Mouse (Mus musculus) kidney, adult 11 months (tissue): Measurements from ENCODE around the gene Tubb4b.
"Not testable (repeated sequence)": the region's sequence is repeated elsewhere in the genome, so short reads cannot be mapped to it uniquely, and the experiment has no call there.

Source experiments
- DNase-seq: peaks from one replicate; pipeline ENCODE4 v3.0.0; 2022

Gene Tubb4b

DNA sequence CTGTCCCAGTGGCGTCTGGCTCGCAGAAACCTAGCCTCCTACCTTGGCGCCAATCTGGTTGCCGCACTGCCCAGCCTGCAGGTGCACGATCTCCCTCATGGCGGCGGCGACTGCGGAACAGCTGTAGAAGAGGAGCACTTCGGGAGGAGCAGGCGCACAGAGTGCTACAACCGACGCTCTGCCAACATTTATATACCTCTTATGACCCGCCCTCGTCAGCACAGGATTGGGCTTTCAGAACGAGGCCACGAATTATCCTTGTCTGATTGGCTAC lies at the start of gene Tubb4b:
Gene Tubb4b, minus strand, starts transcription at position 211 of the 274 bp plus-strand sequence.
- no peak for DNase-seq

DNA sequence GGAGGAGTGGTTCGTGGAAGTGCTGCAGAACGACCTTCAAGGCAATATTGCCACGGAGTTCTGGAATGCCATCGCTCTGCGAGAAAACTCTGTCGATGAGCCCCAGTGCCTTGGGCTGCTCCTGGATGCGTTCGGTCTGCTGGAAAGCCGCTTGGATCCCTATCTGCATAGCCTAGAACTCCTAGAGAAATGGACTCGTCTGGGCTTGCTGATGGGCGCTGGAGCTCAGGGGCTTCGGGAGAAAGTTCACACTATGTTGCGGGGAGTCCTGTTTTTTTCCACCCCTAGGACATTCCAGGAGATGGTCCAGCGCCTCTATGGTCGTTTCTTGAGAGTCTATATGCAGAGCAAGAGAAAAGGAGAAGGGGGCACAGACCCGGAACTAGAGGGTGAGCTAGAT lies 48.5 kb upstream of the Tubb4b start:
- DNase-seq = no peak

DNA sequence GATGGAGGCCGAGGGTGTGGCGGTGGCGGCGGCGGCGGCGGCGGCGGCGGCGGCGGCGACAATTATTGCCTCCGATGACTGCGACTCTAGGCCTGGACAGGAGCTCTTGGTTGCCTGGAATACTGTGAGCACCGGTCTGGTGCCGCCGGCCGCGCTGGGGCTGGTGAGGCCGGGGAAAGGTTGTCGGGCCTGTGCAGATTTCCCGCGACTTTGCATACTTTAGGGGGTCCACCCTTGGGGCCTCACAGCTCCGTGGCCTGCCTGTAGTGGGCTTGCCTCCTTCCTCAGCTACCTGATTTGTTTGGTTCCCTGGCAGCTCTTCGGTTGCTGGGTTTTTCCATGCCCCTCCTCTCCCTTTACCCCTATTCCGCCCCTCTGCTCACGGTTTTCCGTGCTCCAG lies 48.0 kb upstream of the Tubb4b start:
- DNase-seq = no peak

DNA sequence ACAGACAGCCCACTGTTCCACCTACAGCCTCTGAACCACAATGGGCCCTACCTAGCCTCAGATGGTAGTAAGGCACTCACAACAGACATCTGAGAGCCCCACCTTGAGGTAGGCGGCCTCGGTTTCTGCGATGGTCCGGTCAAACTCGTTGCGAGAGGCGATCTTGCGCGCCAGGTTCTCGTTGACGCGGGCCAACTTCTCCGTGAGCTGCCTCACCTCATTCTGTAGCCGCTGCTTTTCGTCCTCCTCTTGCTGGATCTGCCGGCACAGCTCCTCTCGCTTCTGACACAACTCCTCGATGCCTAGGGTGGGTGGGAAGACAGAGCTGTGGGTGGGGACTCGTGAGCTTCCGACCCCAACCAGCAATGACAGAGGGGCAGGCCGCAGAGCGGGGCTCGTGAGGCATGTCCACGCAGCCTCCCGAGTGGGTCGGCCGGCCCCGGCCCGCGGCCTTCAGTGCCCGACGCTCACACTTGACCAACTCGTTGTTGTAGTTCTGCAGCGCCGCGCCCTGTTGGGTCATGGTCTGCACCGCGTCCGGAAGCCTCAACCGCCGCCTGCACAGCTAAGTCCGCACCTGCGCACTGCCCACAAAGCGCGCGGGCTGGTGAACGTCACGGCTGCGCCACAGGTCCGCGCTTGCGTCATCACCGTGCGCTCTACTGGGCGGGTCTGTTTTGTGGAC lies 47.5 kb upstream of the Tubb4b start, which contains the start of the genes Ssna1 and Anapc2:
Gene Ssna1, minus strand, starts transcription at position 612 of the 685 bp plus-strand sequence.
Gene Anapc2, plus strand, starts transcription at position 652 of the 685 bp plus-strand sequence.
- peak; percentile 96 for DNase-seq

DNA sequence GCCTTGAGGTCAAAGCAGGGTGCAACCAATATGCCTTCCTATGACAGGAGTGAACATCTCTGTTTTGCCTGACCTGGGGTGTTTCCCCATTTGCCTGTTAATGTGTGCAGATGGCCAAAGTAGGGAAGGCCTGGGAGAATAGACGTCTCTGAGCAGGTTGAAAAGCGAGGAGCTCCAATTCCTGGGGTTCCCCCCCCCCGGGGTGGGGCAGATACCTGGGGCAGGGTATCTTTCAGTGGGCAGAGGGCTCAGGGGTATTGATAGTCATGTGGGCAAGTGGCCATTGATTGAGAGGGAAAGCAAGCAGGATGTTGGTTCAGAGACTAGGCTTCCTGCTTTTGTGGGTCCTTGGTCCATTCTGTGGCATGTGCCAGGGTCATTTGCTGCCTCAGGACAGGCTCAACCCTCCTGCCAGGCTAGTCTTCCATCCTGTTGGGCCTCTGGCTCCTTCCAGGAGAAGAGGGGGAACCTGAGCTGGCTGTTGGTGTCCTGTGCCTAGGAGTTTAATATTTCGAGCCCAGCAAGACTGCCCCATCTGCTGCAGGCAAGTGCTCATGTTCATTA lies 43.3 kb upstream of the Tubb4b start:
- DNase-seq = no peak

DNA sequence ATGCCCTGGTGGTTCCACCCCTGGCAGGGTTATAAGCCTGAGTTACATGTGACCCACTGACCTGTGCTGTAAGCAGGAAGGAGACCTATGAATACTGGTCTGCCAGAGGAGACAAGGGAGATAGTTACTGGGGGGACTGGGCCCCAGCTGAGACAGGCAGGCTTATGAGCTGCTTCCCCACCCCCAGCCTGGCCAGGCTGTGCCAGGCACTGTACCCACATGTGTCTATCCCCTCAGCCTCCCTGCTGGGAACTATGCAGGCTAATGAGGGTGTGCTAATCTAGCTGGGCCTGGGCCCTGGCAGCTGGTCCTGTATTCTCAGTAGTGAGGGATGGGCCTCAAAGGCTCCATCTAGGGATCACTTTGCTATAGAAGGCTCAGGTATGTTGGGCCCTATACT lies 42.7 kb upstream of the Tubb4b start:
- no peak for DNase-seq

DNA sequence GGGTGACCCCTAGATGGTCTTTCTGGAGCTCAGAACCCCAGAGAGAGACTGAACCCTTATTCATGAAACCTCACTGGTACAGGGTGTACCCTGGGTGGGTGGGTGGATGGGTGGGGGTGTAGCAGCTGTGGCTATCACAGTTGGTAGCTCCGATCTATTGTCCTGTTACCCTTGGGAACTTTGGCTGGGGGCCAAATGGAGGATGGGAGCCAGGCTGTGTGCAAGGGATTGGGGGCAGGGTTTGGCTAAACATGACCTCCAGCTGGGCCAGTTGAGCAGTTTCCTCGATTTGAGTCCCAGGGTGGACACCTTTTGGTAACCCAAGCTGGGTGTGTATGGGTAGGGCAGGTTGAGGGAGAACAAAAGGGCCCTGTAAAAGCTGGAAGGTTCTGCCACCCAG lies 42.2 kb upstream of the Tubb4b start:
- peak; percentile 71 for DNase-seq

DNA sequence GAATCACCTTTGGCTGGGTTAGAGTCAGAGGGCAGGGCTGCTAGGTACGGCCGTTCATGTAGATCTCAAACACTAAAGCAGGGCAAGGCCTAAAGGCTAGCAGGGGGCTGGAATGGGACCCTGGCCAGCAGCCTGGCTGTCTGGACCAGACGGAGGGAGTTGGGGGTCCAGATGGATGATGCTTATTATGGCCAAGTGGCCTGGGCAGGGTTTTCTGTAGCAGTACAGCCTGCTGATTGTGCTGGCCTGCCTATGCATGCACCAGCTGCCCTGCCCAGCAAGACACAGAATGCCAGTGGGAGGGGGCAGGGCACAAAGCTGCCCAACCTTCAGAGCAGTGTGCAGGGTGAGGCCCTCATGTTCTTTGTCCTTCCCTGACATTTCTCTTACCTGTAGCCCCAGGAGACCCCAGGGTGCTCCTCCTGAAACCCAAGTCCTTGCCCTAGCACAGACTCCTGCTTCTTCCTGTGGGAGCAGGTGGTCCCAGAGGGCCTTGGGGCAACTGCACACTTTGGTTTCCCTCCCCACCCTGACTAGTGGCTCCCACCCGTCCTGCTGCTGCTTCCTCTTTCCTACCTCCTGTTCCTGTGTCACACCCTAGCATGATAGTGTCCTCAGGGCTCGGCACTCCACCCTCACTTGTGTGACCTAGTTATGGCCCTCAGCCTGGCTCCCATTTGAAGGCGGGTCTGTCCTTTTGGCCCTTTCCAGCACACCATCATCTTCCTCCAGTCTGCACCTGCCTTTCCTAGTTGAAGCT lies 41.6 kb upstream of the Tubb4b start:
- DNase-seq = no peak

DNA sequence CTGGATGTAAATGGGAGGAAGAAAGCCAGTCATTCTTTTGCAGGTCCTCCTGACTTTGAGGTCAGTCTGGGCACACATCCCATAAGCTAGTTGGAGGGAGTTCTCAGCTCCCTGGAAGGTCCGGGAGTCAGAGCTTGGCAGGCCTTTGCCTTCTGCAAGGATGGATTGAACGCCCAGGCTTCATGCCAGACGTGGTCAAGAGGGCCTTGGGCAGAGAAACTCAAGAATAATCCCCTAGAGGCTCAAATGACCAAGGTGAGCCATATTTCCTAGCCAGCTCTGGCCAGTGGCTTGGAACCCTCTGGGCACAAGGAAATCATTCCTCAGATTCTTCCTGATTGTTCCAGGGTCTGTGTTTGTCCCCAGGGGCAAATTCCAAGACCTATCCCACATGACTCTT lies 40.3 kb upstream of the Tubb4b start:
- DNase-seq = peak; percentile 91

DNA sequence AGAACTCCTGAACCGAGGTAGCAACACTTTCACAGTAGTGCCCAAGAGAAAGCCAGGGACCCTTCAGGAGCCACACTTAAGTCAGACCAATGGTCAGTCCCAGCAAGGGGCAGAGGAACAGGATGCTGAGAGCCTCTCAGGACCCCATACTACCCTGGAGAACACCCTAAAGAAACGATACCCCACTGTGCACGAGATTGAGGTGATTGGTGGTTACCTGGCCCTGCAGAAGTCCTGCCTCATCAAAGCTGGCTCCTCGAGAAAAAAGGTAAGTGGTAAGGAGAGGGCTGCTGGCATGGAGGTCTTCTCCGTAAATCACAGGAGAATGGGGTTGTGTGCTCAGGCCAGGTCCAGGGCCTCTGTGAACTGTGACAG lies 39.8 kb upstream of the Tubb4b start:
- DNase-seq = no peak

DNA sequence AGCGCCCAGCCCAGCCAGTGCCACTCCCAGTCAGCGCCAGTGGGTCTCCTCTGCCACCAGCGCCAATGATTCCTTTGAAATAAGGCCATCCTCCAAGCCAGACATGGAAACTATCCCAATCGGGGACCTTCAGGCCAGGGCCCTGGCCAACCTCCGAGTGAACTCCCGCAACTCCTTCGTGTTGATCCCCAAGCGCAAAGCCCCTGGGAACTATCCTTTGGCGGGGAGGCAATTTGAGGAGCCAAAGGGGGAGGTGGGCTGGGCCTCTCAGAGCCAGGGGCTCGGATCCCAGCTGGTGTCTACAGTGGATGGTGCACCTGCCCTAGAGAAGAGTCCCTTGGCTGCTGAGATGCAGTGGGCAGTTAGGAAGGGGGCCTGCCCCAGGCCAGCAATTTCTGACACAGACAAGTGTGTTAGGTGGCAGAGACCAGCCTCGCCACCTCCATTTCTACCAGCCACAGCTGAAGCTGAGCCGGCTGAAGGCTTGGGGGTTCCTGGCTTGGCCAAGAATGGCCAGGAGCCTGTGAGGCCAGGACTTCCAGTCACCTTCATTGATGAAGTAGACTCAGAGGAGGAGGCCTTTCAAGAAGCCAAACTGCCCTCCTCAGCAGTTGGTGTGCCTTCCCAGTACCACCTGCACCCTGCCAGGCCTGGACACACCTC lies 39.3 kb upstream of the Tubb4b start:
- no peak for DNase-seq

DNA sequence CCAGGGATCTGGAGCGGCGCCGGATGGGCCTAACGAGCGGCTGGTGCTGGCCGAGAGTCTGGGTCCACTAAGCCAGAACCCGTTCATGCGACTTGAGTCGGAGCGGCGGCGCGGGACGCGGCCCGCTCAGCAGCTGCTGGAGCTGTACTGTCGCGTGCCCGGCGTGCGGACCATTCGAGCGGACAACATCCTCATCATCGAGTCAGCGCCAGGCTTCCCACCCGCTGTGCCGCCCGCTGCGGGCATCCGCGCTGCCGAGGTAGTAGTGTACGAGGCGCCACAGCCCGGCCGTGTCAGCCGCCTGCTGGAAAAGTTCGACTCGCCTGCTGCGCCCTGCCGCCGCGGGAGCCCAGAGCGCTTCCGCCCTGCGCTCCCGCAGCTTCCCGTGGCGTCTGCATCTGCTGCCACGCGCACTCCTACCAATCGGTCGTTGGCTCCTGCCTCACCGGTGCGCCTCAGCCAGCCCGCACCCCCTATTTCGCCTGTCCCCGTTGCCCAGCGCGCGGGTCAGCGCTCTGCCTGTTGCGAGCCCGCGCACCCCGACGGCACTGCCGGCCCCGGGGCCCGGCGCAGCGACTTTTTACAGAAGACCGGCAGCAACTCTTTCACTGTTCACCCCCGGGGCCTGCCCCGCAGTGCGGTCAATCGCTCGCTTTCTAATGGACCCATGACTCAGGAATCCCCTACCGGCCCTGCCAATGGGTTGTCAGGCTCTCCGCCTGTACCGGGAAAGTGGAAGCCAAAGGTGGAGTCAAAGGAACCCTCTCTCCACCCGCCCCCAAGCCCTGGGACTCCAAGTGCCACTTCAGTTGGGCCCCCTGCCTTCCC lies 38.5 kb upstream of the Tubb4b start:
- no peak for DNase-seq

DNA sequence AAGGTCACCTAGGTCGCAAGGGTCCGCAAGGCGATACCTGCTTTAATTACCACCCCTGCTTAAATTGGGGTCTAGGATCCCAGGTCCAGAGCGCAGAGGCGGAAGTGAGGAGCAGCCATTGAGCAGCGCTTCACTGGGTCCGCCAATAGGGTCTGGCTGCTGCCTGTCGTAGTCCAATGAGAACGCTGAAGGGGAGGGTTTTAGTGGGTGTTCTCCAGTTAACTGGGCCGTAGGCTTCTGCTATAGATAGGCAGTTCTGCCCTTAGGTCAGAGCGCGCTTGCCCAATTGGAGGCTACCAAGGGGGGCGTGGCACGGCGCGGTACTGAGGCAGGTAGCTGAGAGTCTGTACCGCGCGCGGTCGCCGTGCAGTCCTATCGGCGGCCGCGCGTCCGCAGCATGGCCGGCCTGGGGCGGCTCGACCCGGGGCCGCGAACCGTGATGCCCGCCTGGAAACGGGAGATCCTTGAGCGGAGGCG lies 37.8 kb upstream of the Tubb4b start, which contains the start of gene Tprn:
Gene Tprn, plus strand, starts transcription at position 328 of the 477 bp plus-strand sequence.
- peak; percentile 98 for DNase-seq

DNA sequence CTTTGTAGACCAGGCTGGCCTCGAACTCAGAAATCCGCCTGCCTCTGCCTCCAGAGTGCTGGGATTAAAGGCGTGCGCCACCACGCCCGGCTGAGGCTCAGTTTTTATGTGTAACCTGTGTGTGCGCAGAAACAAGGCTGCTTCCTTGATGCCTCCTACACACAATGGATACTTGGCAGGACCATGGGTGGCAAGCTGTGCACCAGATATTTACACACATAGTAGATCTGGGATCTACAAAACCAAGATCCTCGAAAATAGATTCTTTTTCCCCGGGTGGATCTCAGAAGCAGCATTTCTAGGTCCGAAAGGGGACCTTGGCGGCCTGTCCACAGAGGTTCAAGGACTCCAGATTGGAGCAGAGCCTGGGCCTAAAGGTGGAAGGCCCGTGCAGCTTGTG lies 37.4 kb upstream of the Tubb4b start:
- no peak for DNase-seq

DNA sequence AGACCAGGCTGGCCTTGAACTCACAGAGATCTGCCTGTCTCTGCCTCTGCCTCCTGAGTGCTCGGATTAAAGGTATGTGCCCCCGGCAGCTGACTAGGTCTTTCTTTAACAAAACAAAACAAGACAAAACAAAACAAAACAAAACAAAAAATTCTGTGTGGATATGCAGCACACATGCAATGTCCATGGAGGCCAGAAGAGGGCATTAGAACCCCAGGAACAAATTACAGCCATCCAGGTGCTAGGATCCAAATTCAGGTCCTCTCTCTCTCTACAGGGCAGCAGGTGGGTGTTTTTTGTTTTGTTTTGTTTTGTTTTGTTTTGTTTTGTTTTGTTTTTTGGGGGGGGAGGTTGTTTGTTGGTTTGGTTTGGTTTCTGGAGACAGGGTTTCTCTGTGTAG lies 34.4 kb upstream of the Tubb4b start:
- no peak for DNase-seq

DNA sequence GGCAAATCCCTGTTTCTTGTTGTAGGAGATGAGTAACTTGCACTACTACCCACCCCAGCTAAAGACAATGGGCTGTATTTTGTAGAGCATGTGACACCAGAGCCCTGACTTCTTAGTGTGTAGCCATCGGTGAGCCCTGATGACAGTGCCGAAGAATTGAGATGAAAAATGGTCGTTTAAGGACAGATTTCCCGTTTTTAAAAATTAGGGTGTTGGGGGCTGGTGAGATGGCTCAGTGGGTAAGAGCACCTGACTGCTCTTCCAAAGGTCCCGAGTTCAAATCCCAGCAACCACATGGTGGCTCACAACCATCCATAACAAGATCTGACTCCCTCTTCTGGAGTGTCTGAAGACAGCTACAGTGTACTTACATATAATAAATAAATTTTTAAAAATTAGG lies 32.7 kb upstream of the Tubb4b start:
- DNase-seq = not testable (repeated sequence)

DNA sequence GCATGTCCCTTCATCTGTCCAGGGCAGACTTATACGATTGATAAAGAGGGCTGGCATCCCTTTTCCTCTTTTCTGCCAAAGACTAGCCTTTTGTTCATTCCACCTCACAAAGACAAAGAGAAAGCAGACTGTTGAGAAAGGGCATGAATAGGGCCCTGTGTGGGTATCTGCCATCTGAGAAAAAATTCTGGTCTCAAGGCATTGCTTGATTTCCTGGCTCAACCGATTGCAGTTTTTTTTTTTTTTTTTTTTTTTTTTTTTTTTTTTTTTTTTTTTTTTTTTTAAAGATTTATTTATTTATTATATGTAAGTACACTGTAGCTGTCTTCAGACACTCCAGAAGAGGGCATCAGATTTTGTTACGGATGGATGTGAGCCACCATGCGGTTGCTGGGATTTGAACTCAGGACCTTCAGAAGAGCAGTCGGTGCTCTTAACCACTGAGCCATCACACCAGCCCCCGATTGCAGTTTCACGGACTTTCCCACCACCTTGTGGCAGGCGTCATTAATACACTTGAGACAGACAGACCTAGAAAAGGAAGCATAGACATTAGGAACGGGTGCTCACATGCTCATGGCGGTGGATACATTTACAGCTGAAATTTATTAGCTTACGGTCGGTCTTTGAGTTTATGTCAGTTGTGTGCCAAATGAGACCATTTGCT lies 32.1 kb upstream of the Tubb4b start:
- DNase-seq = not testable (repeated sequence)

DNA sequence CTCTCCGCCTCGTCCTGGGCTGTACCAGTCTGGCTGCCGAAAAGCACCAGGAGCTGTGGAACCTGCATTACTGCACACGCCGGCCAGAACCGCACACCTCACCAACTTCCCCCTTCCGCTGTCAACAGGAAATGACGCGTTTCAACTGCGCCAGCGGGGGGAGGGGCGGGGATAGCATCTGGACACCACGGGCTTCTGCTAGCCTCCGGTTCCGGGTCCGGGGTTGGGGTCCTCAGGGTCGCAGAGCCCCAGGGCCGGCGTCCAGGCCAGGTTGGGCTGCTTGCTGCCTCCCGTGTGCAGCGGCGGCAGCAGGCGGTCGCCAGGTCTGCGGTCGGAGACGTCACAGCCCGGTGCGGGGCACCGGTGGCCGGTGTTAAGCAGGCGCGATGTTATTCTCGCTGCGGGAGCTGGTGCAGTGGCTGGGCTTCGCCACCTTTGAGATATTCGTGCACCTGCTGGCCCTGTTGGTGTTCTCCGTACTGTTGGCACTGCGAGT lies 30.8 kb upstream of the Tubb4b start, which contains the start of gene Tmem203:
Gene Tmem203, plus strand, starts transcription at position 156 of the 496 bp plus-strand sequence.
- peak; percentile 78 for DNase-seq

DNA sequence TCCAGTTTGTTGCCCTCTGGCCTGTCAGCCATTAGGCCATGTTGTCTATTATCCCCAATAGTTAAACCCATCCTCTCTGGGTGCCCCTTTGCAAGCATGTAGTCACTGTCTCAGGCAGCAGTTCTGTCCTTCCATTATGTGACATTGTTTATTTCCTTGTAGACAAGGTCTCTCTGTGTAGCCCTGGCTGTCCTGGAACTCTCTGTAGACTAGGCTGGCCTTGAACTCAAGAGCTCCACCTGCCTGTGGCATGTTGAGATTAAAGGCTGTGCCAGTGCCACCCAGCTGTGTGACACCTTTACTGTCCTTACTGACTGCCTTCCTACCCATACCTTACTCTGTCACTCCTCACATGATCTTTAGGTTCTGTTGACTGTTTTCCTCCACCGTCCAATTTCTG lies 27.8 kb upstream of the Tubb4b start:
- no peak for DNase-seq

DNA sequence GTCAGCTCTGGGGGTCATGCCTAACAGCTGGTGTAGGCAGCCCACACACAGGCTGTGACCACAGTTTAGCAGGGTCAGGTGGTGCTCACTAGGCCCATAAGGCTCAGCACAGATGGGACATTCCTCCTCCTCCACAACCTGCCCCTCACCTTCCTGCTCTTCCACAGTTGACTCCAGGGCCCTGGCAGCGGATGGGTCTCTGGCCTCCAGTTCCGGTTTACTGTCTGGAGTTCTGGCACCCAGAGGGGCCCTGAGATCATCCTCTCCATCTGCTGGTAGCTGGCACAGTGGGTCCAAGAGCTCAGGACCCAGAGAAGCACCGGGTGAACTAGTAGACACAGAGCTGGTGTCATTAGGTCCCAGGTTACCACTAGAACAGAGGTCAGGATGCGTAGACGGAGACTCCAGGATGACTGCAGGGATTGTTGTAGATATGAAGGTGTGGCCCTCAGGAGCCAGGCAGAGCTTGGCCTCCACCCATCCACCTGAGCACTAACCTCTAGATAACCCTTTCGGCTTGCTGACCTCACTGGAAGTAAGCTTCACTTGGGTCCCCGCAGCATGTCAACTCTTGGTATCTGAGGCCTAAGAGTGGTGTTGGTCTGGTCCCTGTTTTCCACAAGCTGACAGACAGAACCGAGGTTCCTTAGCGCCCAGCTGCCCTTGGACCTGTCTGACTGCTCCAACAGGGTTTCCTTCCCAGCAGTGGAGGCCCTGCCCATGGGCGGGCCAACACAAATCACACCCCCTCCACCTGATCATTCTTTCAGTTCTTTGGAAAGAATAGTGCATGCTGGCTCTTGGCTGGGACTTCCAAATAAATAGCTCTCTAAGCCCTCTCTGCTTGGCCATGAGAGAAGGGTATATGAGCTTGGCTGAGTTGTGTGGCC lies 21.9 kb upstream of the Tubb4b start, which contains the start of gene AL732309.1:
Gene AL732309.1, minus strand, starts transcription at position 681 of the 890 bp plus-strand sequence.
- DNase-seq = no peak

DNA sequence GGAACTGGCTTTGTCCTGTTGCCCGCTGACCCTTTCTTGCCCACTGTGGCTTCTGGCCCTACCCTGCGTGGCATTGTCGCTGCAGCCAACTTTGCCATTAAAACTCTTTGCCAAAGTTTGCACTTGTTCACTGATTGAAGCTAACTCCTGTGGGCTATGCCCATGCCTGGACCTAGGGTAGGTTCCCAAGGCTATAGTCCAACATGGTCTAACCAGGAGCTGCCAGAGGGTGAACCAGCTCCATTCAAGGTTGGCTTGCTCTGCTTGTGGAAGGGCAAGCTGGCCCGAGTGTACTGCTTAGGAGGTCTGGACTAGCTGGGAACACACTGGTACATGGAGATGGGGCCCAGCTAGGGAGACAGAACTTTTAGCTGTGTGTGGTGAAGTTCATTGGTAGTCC lies 19.6 kb upstream of the Tubb4b start:
- no peak for DNase-seq
